Mouse (Mus musculus) bone marrow macrophage, adult 2 months (primary cell): Measurements from ENCODE around the gene Zic5.

Experiments
- CTCF ChIP-seq: IDR thresholded peaks from 2 replicates; pipeline ENCODE4 v1.5.1; 2012; ENCODE audit warnings: low read depth, mild to moderate bottlenecking, low read length, moderate library complexity
- POLR2A ChIP-seq: IDR thresholded peaks from 2 replicates; pipeline ENCODE4 v1.6.1; 2012; ENCODE audit warnings: mild to moderate bottlenecking, low read depth, low read length, borderline replicate concordance

DNA sequence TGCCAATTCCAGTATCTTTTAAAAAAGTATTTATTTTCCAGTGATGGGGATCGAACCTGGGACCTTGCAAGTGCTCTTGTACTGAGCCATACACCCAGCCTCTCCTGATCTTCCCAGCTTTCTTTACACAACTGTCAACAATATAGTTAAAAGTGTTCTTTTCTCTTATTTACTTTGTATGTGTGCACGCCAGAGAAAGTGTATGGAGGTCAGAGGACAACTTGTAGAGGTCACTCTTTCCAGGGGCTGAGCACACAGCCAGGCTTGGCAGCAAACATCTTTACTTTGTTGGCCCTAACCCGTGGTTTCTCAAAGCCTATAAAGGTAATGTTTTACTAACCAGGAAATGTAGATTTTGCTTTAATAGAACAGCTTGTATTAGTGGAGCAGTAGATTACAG lies 46.0 kb upstream of the Zic5 start:
- no peak for TF ChIP-seq CTCF
- TF ChIP-seq POLR2A = no peak
